Mouse (Mus musculus): ENCODE data around the gene Hes3. TPM values are rescaled to one million over a fixed set of nuclear protein-coding genes. Genes with fewer than 3 reads are reported as not detected.

Hes3 gene
- total and polyA plus RNA-seq, 2 experiments from 2014 or later = 0.57 TPM; not detected in 1

- H3K9ac ChIP-seq = peak overlapping the region; percentile 55
- DNase-seq (peak; percentile 55), ATAC-seq (peak; percentile 32; the same call in 1 of the 2 replicates)
- no peaks in the 10 kb centered on the region for H3K4me1 ChIP-seq (ENCODE audit: insufficient read depth)
- TF ChIP-seq CTCF (IDR thresholded peaks at IDR 0.05; ENCODE audit: low read depth) = no peak
- H3K4me3 ChIP-seq (ENCODE audit: low read depth, low read length) = peak overlapping the region; percentile 51
- no peak overlapping the region for H3K27ac ChIP-seq (ENCODE audit: low read depth, low read length)
- H3K27me3 ChIP-seq (ENCODE audit: insufficient read depth, low read length) = peaks cover 5% of the 10 kb centered on the region; the same call in 1 of the 2 replicates
- peak overlapping the region; percentile 94 for H3K4me2 ChIP-seq (ENCODE audit: low read depth)
- 5% methylated on average over 20 of the region's 20 CpGs for WGBS
- H3K9me3 ChIP-seq (ENCODE audit: low read length) = no peaks in the 10 kb centered on the region
- peaks cover 2% of the 10 kb centered on the region; the same call in 1 of the 2 replicates for H3K36me3 ChIP-seq (ENCODE audit: insufficient read depth)
Observed at GRCm38 (mm10) chr4:152274681-152275131, 16.8 kb downstream of the Hes3 start.

GRCm38 (mm10) chr4:152273621-152274236 lies 17.7 kb downstream of the Hes3 start, which contains the start of gene Gpr153:
Gene Gpr153, plus strand, starts transcription at chr4:152274232.
- DNase-seq = no peak
- H3K9me3 ChIP-seq (ENCODE audit: low read length) = no peaks in the 10 kb centered on the region
- H3K27ac ChIP-seq (ENCODE audit: low read depth, low read length) = peak within 1 kb of the TSS; percentile 45
- peak; percentile 67 for ATAC-seq
- H3K27me3 ChIP-seq (ENCODE audit: insufficient read depth, low read length) = peaks cover 5% of the 10 kb centered on the region; the same call in 1 of the 2 replicates
- no peaks in the 10 kb centered on the region for H3K4me1 ChIP-seq (ENCODE audit: insufficient read depth)
- H3K4me3 ChIP-seq (ENCODE audit: low read depth, low read length) = peak within 1 kb of the TSS; percentile 51
- no peak for TF ChIP-seq CTCF (IDR thresholded peaks at IDR 0.05; ENCODE audit: low read depth)
- peak within 1 kb of the TSS; percentile 94 for H3K4me2 ChIP-seq (ENCODE audit: low read depth)
- H3K36me3 ChIP-seq (ENCODE audit: insufficient read depth) = no peaks in the 10 kb centered on the region; the same call in 1 of the 2 replicates
- H3K9ac ChIP-seq = peak within 1 kb of the TSS; percentile 55
- 1% methylated on average over 37 of the region's 48 CpGs for WGBS

- H3K27ac ChIP-seq (ENCODE audit: low read depth, low read length) = 0 out of 2 replicates have a peak overlapping the region, but pooled peaks have one; percentile 45
- TF ChIP-seq CTCF (IDR thresholded peaks at IDR 0.05; ENCODE audit: low read depth) = no peak
- ATAC-seq = no peak
- DNase-seq = no peak
- H3K4me2 ChIP-seq (ENCODE audit: low read depth) = peak overlapping the region; percentile 94; the same call in 1 of the 2 replicates
- no peak overlapping the region for H3K9ac ChIP-seq
- no peaks in the 10 kb centered on the region for H3K4me1 ChIP-seq (ENCODE audit: insufficient read depth)
- WGBS = 36% methylated on average over 3 of the region's 3 CpGs
- H3K9me3 ChIP-seq (ENCODE audit: low read length) = no peaks in the 10 kb centered on the region
- H3K36me3 ChIP-seq (ENCODE audit: insufficient read depth) = peaks cover 4% of the 10 kb centered on the region; the same call in 1 of the 2 replicates
- H3K27me3 ChIP-seq (ENCODE audit: insufficient read depth, low read length) = peaks cover 5% of the 10 kb centered on the region; the same call in 1 of the 2 replicates
- no peak overlapping the region; the same call in 1 of the 2 replicates for H3K4me3 ChIP-seq (ENCODE audit: low read depth, low read length)
Observed at GRCm38 (mm10) chr4:152273191-152273590, 18.3 kb downstream of the Hes3 start.

GRCm38 (mm10) chr4:152272449-152273049 lies 18.9 kb downstream of the Hes3 start:
- no peak overlapping the region for H3K9ac ChIP-seq
- 43% methylated on average over 9 of the region's 9 CpGs for WGBS
- no peak overlapping the region for H3K4me2 ChIP-seq (ENCODE audit: low read depth)

GRCm38 (mm10) chr4:152272006-152272405 lies 19.5 kb downstream of the Hes3 start:
- no peak for TF ChIP-seq CTCF (IDR thresholded peaks at IDR 0.05; ENCODE audit: low read depth)

More at GRCm38 (mm10) chr4:152272449-152273049, 18.9 kb downstream of the Hes3 start:
- H3K4me3 ChIP-seq (ENCODE audit: low read depth, low read length) = no peak overlapping the region
- ATAC-seq (0 out of 2 replicates have a peak, but pooled peaks have one; percentile 14), DNase-seq (no peak)
- TF ChIP-seq CTCF (IDR thresholded peaks at IDR 0.05; ENCODE audit: low read depth) = peak; percentile 44; the same call in 1 of the 2 replicates
- no peaks in the 10 kb centered on the region for H3K9me3 ChIP-seq (ENCODE audit: low read length)
- H3K27ac ChIP-seq (ENCODE audit: low read depth, low read length) = no peak overlapping the region
- peaks cover 5% of the 10 kb centered on the region; the same call in 1 of the 2 replicates for H3K27me3 ChIP-seq (ENCODE audit: insufficient read depth, low read length)
- peaks cover 4% of the 10 kb centered on the region; the same call in 1 of the 2 replicates for H3K36me3 ChIP-seq (ENCODE audit: insufficient read depth)
- no peaks in the 10 kb centered on the region for H3K4me1 ChIP-seq (ENCODE audit: insufficient read depth)

GRCm38 (mm10) chr4:152271334-152271733 lies 20.1 kb downstream of the Hes3 start:
- Histone ChIP-seq H3K4me1 (ENCODE audit: insufficient read depth) (no peaks in the 10 kb centered on the region), H3K9me3 (ENCODE audit: low read length) (no peaks in the 10 kb centered on the region), H3K36me3 (ENCODE audit: insufficient read depth) (peaks cover 4% of the 10 kb centered on the region; the same call in 1 of the 2 replicates), H3K9ac (no peak overlapping the region), H3K4me3 (ENCODE audit: low read depth, low read length) (no peak overlapping the region), H3K27ac (ENCODE audit: low read depth, low read length) (no peak overlapping the region), H3K27me3 (ENCODE audit: insufficient read depth, low read length) (peaks cover 5% of the 10 kb centered on the region; the same call in 1 of the 2 replicates), H3K4me2 (ENCODE audit: low read depth) (no peak overlapping the region)
- no peak for TF ChIP-seq CTCF (IDR thresholded peaks at IDR 0.05; ENCODE audit: low read depth)
- no peak for DNase-seq
- WGBS = 92% methylated on average over 11 of the region's 11 CpGs
- ATAC-seq = no peak

More at GRCm38 (mm10) chr4:152272006-152272405, 19.5 kb downstream of the Hes3 start:
- no peak overlapping the region for H3K9ac ChIP-seq
- H3K27me3 ChIP-seq (ENCODE audit: insufficient read depth, low read length) = peaks cover 5% of the 10 kb centered on the region; the same call in 1 of the 2 replicates
- DNase-seq = no peak
- no peaks in the 10 kb centered on the region for H3K9me3 ChIP-seq (ENCODE audit: low read length)
- no peaks in the 10 kb centered on the region for H3K4me1 ChIP-seq (ENCODE audit: insufficient read depth)
- no peak overlapping the region for H3K4me3 ChIP-seq (ENCODE audit: low read depth, low read length)
- no peak for ATAC-seq
- WGBS = 82% methylated on average over 7 of the region's 7 CpGs
- no peak overlapping the region for H3K27ac ChIP-seq (ENCODE audit: low read depth, low read length)
- H3K36me3 ChIP-seq (ENCODE audit: insufficient read depth) = peaks cover 4% of the 10 kb centered on the region; the same call in 1 of the 2 replicates
- no peak overlapping the region for H3K4me2 ChIP-seq (ENCODE audit: low read depth)

Data from forebrain, postnatal 0 days (tissue).